Mouse (Mus musculus): Measurements from ENCODE around the gene B230118H07Rik. TPM values are rescaled to one million over a fixed set of nuclear protein-coding genes. Genes with fewer than 3 reads are reported as not detected.

Gene B230118H07Rik
- polyA plus RNA-seq, 1 experiment from 2014 or later = 49.4 TPM

- 90% methylated on average over 3 of the region's 3 CpGs for WGBS
- no peaks in the 10 kb centered on the region for H3K27me3 ChIP-seq (ENCODE audit: control insufficient read depth, insufficient read depth, low read length)
These were observed 67.9 kb downstream of the B230118H07Rik start for GRCm38 (mm10) chr2:101581418-101581817.

DNA sequence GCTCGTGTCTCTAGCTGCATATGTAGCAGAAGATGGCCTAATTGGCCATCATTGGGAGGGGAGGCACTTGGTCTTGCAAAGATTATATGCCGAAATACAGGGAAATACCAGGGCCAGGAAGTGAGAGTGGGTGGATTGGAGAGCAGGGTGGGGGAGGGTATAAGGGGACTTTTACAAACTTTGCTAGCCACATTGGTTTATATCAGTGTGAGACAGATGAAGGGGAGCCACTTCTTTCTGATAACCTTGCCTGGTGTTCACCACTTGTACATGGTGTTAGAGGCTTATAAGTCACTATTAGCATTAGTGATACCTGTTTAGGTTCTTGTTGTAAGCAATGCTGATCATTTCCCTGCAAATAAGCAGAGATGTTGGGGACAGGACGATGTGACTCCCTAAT is 68.4 kb downstream of the B230118H07Rik start:
- 94% methylated on average over 3 of the region's 3 CpGs for WGBS
- H3K4me3 ChIP-seq (replicated peaks; ENCODE audit: low read depth, low read length) = no peak overlapping the region
- no peaks in the 10 kb centered on the region for H3K4me1 ChIP-seq (ENCODE audit: control insufficient read depth, insufficient read depth, low read length)
- no peak overlapping the region for H3K9ac ChIP-seq (replicated peaks; ENCODE audit: low read length)
- H3K9me3 ChIP-seq (ENCODE audit: control insufficient read depth, low read length) = no peaks in the 10 kb centered on the region
- no peaks in the 10 kb centered on the region for H3K27me3 ChIP-seq (ENCODE audit: control insufficient read depth, insufficient read depth, low read length)
- DNase-seq (no peak), ATAC-seq (ENCODE audit: low FRiP score, low TSS enrichment) (no peak)
- no peak overlapping the region for H3K4me2 ChIP-seq (ENCODE audit: low read length)
- H3K27ac ChIP-seq (replicated peaks; ENCODE audit: low read depth, low read length) = no peak overlapping the region
- H3K36me3 ChIP-seq (ENCODE audit: control insufficient read depth, insufficient read depth, low read length) = no peaks in the 10 kb centered on the region

More at GRCm38 (mm10) chr2:101581418-101581817, 67.9 kb downstream of the B230118H07Rik start:
- no peaks in the 10 kb centered on the region for H3K4me1 ChIP-seq (ENCODE audit: control insufficient read depth, insufficient read depth, low read length)
- H3K9me3 ChIP-seq (ENCODE audit: control insufficient read depth, low read length) = no peaks in the 10 kb centered on the region
- DNase-seq (no peak), ATAC-seq (ENCODE audit: low FRiP score, low TSS enrichment) (no peak)
- H3K27ac ChIP-seq (replicated peaks; ENCODE audit: low read depth, low read length) = no peak overlapping the region
- no peaks in the 10 kb centered on the region for H3K36me3 ChIP-seq (ENCODE audit: control insufficient read depth, insufficient read depth, low read length)
- no peak overlapping the region for H3K4me3 ChIP-seq (replicated peaks; ENCODE audit: low read depth, low read length)
- no peak overlapping the region for H3K9ac ChIP-seq (replicated peaks; ENCODE audit: low read length)
- no peak overlapping the region for H3K4me2 ChIP-seq (ENCODE audit: low read length)

DNA sequence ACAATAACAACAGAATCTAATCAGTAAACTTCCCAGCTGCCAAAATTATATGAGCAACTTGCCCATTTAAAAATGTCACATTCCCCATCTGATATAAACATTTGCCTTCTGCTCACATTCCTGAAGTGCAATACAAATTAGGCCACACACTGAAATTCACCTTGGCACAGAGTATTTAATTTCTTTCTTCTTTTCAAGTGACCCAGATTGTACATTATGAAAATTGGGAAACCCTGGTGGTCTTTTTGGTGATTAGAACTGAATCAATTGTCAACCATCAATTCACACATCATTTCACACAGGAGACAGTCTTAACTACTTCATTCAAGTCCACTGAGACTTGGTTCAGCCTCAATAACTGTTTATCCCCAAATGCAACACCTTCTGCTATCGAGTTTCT is 68.9 kb downstream of the B230118H07Rik start:
- Histone ChIP-seq H3K9me3 (ENCODE audit: control insufficient read depth, low read length) (no peaks in the 10 kb centered on the region), H3K9ac (replicated peaks; ENCODE audit: low read length) (no peak overlapping the region), H3K27me3 (ENCODE audit: control insufficient read depth, insufficient read depth, low read length) (no peaks in the 10 kb centered on the region), H3K4me3 (replicated peaks; ENCODE audit: low read depth, low read length) (no peak overlapping the region), H3K4me1 (ENCODE audit: control insufficient read depth, insufficient read depth, low read length) (no peaks in the 10 kb centered on the region), H3K27ac (replicated peaks; ENCODE audit: low read depth, low read length) (no peak overlapping the region), H3K36me3 (ENCODE audit: control insufficient read depth, insufficient read depth, low read length) (no peaks in the 10 kb centered on the region), H3K4me2 (ENCODE audit: low read length) (no peak overlapping the region)
- DNase-seq = no peak
- no peak for ATAC-seq (ENCODE audit: low FRiP score, low TSS enrichment)
- whole genome bisulfite sequencing = 80% methylated on average over 1 of the region's 1 CpGs

DNA sequence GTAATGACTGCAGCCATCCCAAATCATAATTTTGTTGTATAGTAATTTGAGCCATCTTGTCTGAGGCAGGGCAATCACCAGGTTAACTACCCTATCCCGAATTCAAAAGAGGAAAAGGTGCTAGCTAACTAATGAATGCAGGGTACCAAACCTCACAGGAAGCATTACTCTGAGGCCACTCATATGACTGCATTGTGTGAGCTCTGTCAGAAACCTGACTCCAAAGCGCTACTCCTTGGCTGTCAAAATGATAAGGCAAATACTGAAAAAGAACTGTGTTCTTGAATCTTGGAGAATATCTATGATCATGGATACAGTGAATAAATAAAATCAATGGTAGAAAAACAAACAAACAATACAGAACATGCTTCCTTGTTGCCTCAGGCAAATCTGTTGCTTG is 69.3 kb downstream of the B230118H07Rik start:
- Histone ChIP-seq H3K27me3 (ENCODE audit: control insufficient read depth, insufficient read depth, low read length) (no peaks in the 10 kb centered on the region), H3K9ac (replicated peaks; ENCODE audit: low read length) (no peak overlapping the region), H3K9me3 (ENCODE audit: control insufficient read depth, low read length) (no peaks in the 10 kb centered on the region), H3K36me3 (ENCODE audit: control insufficient read depth, insufficient read depth, low read length) (no peaks in the 10 kb centered on the region), H3K4me2 (ENCODE audit: low read length) (no peak overlapping the region), H3K27ac (replicated peaks; ENCODE audit: low read depth, low read length) (no peak overlapping the region), H3K4me1 (ENCODE audit: control insufficient read depth, insufficient read depth, low read length) (no peaks in the 10 kb centered on the region), H3K4me3 (replicated peaks; ENCODE audit: low read depth, low read length) (no peak overlapping the region)
- DNase-seq (no peak), ATAC-seq (ENCODE audit: low FRiP score, low TSS enrichment) (no peak)
- WGBS = 90% methylated on average over 2 of the region's 2 CpGs

GRCm38 (mm10) chr2:101577243-101577642 is 72.1 kb downstream of the B230118H07Rik start:
- no peak overlapping the region for H3K27ac ChIP-seq (replicated peaks; ENCODE audit: low read depth, low read length)
- no peaks in the 10 kb centered on the region for H3K36me3 ChIP-seq (ENCODE audit: control insufficient read depth, insufficient read depth, low read length)
- no peaks in the 10 kb centered on the region for H3K4me1 ChIP-seq (ENCODE audit: control insufficient read depth, insufficient read depth, low read length)
- ATAC-seq (ENCODE audit: low FRiP score, low TSS enrichment) = no peak
- no peak for DNase-seq
- 92% methylated on average over 4 of the region's 4 CpGs for WGBS
- H3K27me3 ChIP-seq (ENCODE audit: control insufficient read depth, insufficient read depth, low read length) = no peaks in the 10 kb centered on the region
- H3K4me3 ChIP-seq (replicated peaks; ENCODE audit: low read depth, low read length) = no peak overlapping the region
- no peaks in the 10 kb centered on the region for H3K9me3 ChIP-seq (ENCODE audit: control insufficient read depth, low read length)
- H3K9ac ChIP-seq (replicated peaks; ENCODE audit: low read length) = no peak overlapping the region
- H3K4me2 ChIP-seq (ENCODE audit: low read length) = no peak overlapping the region

DNA sequence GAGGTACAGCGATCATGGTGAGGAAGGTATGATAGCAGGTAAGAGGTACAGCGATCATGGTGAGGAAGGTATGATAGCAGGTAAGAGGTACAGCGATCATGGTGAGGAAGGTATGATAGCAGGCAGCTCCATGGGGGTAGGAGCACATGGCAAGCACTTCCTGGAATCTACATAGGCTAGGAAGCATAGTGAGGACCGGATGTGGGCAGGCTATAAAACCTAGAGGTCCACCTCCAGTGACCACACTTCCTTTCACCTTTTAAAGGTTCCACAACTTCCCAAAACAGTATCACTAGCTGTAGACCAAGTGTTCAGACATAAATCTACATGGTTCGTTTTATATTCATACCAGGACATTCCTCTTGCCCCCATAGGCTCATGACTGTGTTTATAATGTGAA is 80.1 kb downstream of the B230118H07Rik start:
- no peaks in the 10 kb centered on the region for H3K27me3 ChIP-seq (ENCODE audit: control insufficient read depth, insufficient read depth, low read length)
- H3K36me3 ChIP-seq (ENCODE audit: control insufficient read depth, insufficient read depth, low read length) = no peaks in the 10 kb centered on the region
- no peak overlapping the region for H3K4me2 ChIP-seq (ENCODE audit: low read length)
- ATAC-seq (ENCODE audit: low FRiP score, low TSS enrichment) = no peak
- no peak for DNase-seq
- H3K9me3 ChIP-seq (ENCODE audit: control insufficient read depth, low read length) = no peaks in the 10 kb centered on the region
- H3K9ac ChIP-seq (replicated peaks; ENCODE audit: low read length) = no peak overlapping the region
- no peaks in the 10 kb centered on the region for H3K4me1 ChIP-seq (ENCODE audit: control insufficient read depth, insufficient read depth, low read length)
- H3K27ac ChIP-seq (replicated peaks; ENCODE audit: low read depth, low read length) = no peak overlapping the region
- 86% methylated on average over 3 of the region's 5 CpGs for WGBS
- no peak overlapping the region for H3K4me3 ChIP-seq (replicated peaks; ENCODE audit: low read depth, low read length)

- H3K4me3 ChIP-seq (replicated peaks; ENCODE audit: low read depth, low read length) = no peak overlapping the region
- no peaks in the 10 kb centered on the region for H3K27me3 ChIP-seq (ENCODE audit: control insufficient read depth, insufficient read depth, low read length)
- no peaks in the 10 kb centered on the region for H3K4me1 ChIP-seq (ENCODE audit: control insufficient read depth, insufficient read depth, low read length)
- H3K27ac ChIP-seq (replicated peaks; ENCODE audit: low read depth, low read length) = no peak overlapping the region
- H3K9ac ChIP-seq (replicated peaks; ENCODE audit: low read length) = no peak overlapping the region
- ATAC-seq (ENCODE audit: low FRiP score, low TSS enrichment) (no peak), DNase-seq (no peak)
- 89% methylated on average over 2 of the region's 2 CpGs for WGBS
- no peaks in the 10 kb centered on the region for H3K36me3 ChIP-seq (ENCODE audit: control insufficient read depth, insufficient read depth, low read length)
- no peak overlapping the region for H3K4me2 ChIP-seq (ENCODE audit: low read length)
- no peaks in the 10 kb centered on the region for H3K9me3 ChIP-seq (ENCODE audit: control insufficient read depth, low read length)
These were observed 81.8 kb downstream of the B230118H07Rik start for GRCm38 (mm10) chr2:101567490-101567889.

- WGBS = 83% methylated on average over 4 of the region's 4 CpGs
- Histone ChIP-seq H3K27ac (replicated peaks; ENCODE audit: low read depth, low read length) (no peak overlapping the region), H3K4me2 (ENCODE audit: low read length) (no peak overlapping the region), H3K4me3 (replicated peaks; ENCODE audit: low read depth, low read length) (no peak overlapping the region), H3K36me3 (ENCODE audit: control insufficient read depth, insufficient read depth, low read length) (no peaks in the 10 kb centered on the region), H3K27me3 (ENCODE audit: control insufficient read depth, insufficient read depth, low read length) (no peaks in the 10 kb centered on the region), H3K9ac (replicated peaks; ENCODE audit: low read length) (no peak overlapping the region), H3K9me3 (ENCODE audit: control insufficient read depth, low read length) (no peaks in the 10 kb centered on the region), H3K4me1 (ENCODE audit: control insufficient read depth, insufficient read depth, low read length) (no peaks in the 10 kb centered on the region)
- DNase-seq (no peak), ATAC-seq (ENCODE audit: low FRiP score, low TSS enrichment) (no peak)
These were observed 85.6 kb downstream of the B230118H07Rik start for GRCm38 (mm10) chr2:101563776-101564175.

DNA sequence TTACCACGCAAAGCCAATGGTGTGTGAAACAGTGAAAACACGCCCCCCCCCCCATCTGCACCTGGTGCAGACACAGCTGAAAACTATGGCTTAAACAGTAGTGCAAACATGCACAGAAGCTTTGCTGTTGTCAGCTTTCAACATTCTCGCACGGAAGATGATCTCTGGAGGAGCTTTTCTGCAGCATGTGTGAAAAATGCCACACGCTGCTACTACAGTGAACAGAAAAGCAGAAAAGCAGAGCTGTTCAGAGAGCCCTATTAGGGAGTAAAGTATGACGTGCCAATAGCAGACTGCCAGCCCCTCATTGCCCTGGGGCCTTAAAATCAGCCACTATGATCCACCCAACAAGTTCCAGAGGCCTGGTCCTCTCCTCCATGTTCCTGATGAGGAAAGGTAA is 86.1 kb downstream of the B230118H07Rik start:
- H3K27ac ChIP-seq (replicated peaks; ENCODE audit: low read depth, low read length) = no peak overlapping the region

More for the DNA sequence above, 86.1 kb downstream of the B230118H07Rik start:
- H3K27me3 ChIP-seq (ENCODE audit: control insufficient read depth, insufficient read depth, low read length) = no peaks in the 10 kb centered on the region
- no peak overlapping the region for H3K9ac ChIP-seq (replicated peaks; ENCODE audit: low read length)
- ATAC-seq (ENCODE audit: low FRiP score, low TSS enrichment) = no peak
- H3K4me1 ChIP-seq (ENCODE audit: control insufficient read depth, insufficient read depth, low read length) = no peaks in the 10 kb centered on the region
- no peak overlapping the region for H3K4me2 ChIP-seq (ENCODE audit: low read length)
- no peak for DNase-seq
- no peaks in the 10 kb centered on the region for H3K36me3 ChIP-seq (ENCODE audit: control insufficient read depth, insufficient read depth, low read length)
- 68% methylated on average over 6 of the region's 6 CpGs for WGBS
- H3K4me3 ChIP-seq (replicated peaks; ENCODE audit: low read depth, low read length) = no peak overlapping the region
- H3K9me3 ChIP-seq (ENCODE audit: control insufficient read depth, low read length) = no peaks in the 10 kb centered on the region
